In genomic region chr11:77795216-77795615, GRCm38 (mm10) we compare ENCODE assay signal across 28 mouse cellular contexts. TPM values are rescaled to one million over a fixed set of nuclear protein-coding genes. Genes with fewer than 3 reads are reported as not detected.
DNase-seq lines count a peak whose midpoint lies in the region; TF ChIP-seq lines count a peak whose summit lies in the region.
"Had no signal": no experiment of that assay in that cellular context is flagged by ENCODE, and none has a peak within 500 bp of the region (broad histone marks: within the 10 kb centered on the region; RNA-seq: fewer than 3 reads in every experiment).

No protein-coding gene starts in this region.

- no peak for TF ChIP-seq CTCF in layer of hippocampus, adult 2 months (conservative IDR thresholded peaks at IDR 0.05)

- peak; percentile 55 for DNase-seq in adrenal gland, postnatal 10 days
- no peak for DNase-seq in adrenal gland, postnatal 36 days
- peak; percentile 1 for DNase-seq in gastrocnemius, adult 18-20 months (ENCODE audit: low spot score)
- DNase-seq in gastrocnemius, postnatal 14 days = no peak
- DNase-seq in layer of hippocampus, adult 2 months (ENCODE audit: low spot score in 2 of 2) = no peak
- DNase-seq in layer of hippocampus, postnatal 10 days (ENCODE audit: low spot score in 2 of 2) = no peak
- peak; percentile 74 for DNase-seq in adipocyte (ENCODE audit: low spot score)
- DNase-seq in embryonic facial prominence, embryonic 10.5 days (ENCODE audit: low spot score) = no peak
- DNase-seq: cerebellum, adult 11-12 months; cerebellum, adult 8-10 months; cerebellum, postnatal 10 days; cerebellum, postnatal 36 days; embryo, embryonic 11 days; gastrocnemius, postnatal 25 days; heart, adult 2 months; kidney, adult 11 months had no signal

- H3K4me3 ChIP-seq in layer of hippocampus, adult 2 months = no peak overlapping the region
- H3K4me3 ChIP-seq in embryonic facial prominence, embryonic 10.5 days = no peak overlapping the region
- H3K4me3 ChIP-seq: forebrain, embryonic 10.5 days; forebrain, embryonic 13.5 days; heart, adult 2 months; hindbrain, embryonic 10.5 days; hindbrain, embryonic 13.5 days; intestine, embryonic 15.5 days had no signal

- no peaks in the 10 kb centered on the region for H3K9me3 ChIP-seq in embryonic facial prominence, embryonic 10.5 days
- H3K9me3 ChIP-seq: forebrain, embryonic 10.5 days; forebrain, embryonic 13.5 days; hindbrain, embryonic 10.5 days; hindbrain, embryonic 13.5 days; intestine, embryonic 15.5 days had no signal

- intact Hi-C loops in gastrocnemius, postnatal 14 days (cut with DNase I; ENCODE audit: low total_unique reads) = no loop called here

- peak overlapping the region; percentile 55 for H3K27ac ChIP-seq in layer of hippocampus, adult 2 months
- H3K27ac ChIP-seq in embryonic facial prominence, embryonic 10.5 days (replicated peaks) = no peak overlapping the region
- H3K27ac ChIP-seq: forebrain, embryonic 10.5 days; forebrain, embryonic 13.5 days; heart, adult 2 months; hindbrain, embryonic 10.5 days; hindbrain, embryonic 13.5 days; intestine, embryonic 15.5 days had no signal

- H3K4me1 ChIP-seq in embryonic facial prominence, embryonic 10.5 days = peaks cover 40% of the 10 kb centered on the region

- WGBS in embryonic facial prominence, embryonic 10.5 days = 75% methylated on average over 5 of the region's 5 CpGs

- no peaks in the 10 kb centered on the region for H3K27me3 ChIP-seq in embryonic facial prominence, embryonic 10.5 days (replicated peaks; ENCODE audit: low read depth, poor library complexity, severe bottlenecking)
- H3K27me3 ChIP-seq: forebrain, embryonic 13.5 days; hindbrain, embryonic 13.5 days; intestine, embryonic 15.5 days had no signal

- H3K36me3 ChIP-seq in embryonic facial prominence, embryonic 10.5 days (replicated peaks) = no peaks in the 10 kb centered on the region
- H3K36me3 ChIP-seq: forebrain, embryonic 10.5 days; hindbrain, embryonic 10.5 days; hindbrain, embryonic 13.5 days; intestine, embryonic 15.5 days had no signal

RNA-seq across cellular contexts. Expression of gene Gm10277, which starts 7.7 kb away (rescaled TPM):
- not detected for total RNA-seq in adrenal gland, postnatal 10 days (2021)
- not detected for total RNA-seq in adrenal gland, postnatal 36 days (2021)
- not detected for total RNA-seq in gastrocnemius, adult 18-20 months (2021)
- total RNA-seq in gastrocnemius, postnatal 14 days (2021) = not detected
- total RNA-seq in layer of hippocampus, adult 2 months (2021) = not detected
- not detected for total RNA-seq in layer of hippocampus, postnatal 10 days (2021)
- polyA plus RNA-seq in embryonic facial prominence, embryonic 10.5 days (2016; fragmentation: Nextera tagmentation; extraction: Ambion mirVana) = 1.3 and 1.6 TPM in 2 replicates
- total RNA-seq: adrenal gland, adult 18-20 months; adrenal gland, postnatal 4 days; gastrocnemius, postnatal 25 days; granulocyte monocyte progenitor cell, adult 5-6 weeks; heart, adult 2 months; heart, postnatal 25 days had no signal
- polyA plus RNA-seq: brain, embryonic 14.5 days; cortical plate, adult 2 months; frontal cortex, adult 2 months; heart, adult 2 months had no signal

RNA-seq across cellular contexts. Expression of gene Myo18a, which starts 32.2 kb away (rescaled TPM):
- 10 to 100 TPM; 53.9 to 80.1 TPM for total RNA-seq in adrenal gland, postnatal 10 days (2021)
- total RNA-seq in adrenal gland, postnatal 36 days (2021) = 10 to 100 TPM; 56.7 to 76.3 TPM
- 100 to 1,000 TPM; 309 to 319 TPM for total RNA-seq in gastrocnemius, adult 18-20 months (2021)
- total RNA-seq in gastrocnemius, postnatal 14 days (2021) = 100 to 1,000 TPM; 307 to 323 TPM
- 100 to 1,000 TPM; 137 to 156 TPM for total RNA-seq in layer of hippocampus, adult 2 months (2021)
- total RNA-seq in layer of hippocampus, postnatal 10 days (2021) = 100 to 1,000 TPM; 150 to 167 TPM
- polyA plus RNA-seq in embryonic facial prominence, embryonic 10.5 days (2016; fragmentation: Nextera tagmentation; extraction: Ambion mirVana) = 25.7 and 27.2 TPM in 2 replicates

Comparison
In these comparisons a context has a peak if more than half of its experiments do, and no peak if none do; other contexts are left out.
1. DNase-seq: peak in adrenal gland, postnatal 10 days (single experiment), gastrocnemius, adult 18-20 months (single experiment) and adipocyte (single experiment); none in adrenal gland, postnatal 36 days (0 of 2), gastrocnemius, postnatal 14 days (single experiment), layer of hippocampus, adult 2 months (0 of 2), layer of hippocampus, postnatal 10 days (0 of 2) and embryonic facial prominence, embryonic 10.5 days (single experiment).